Mouse (Mus musculus) Patski (cell line): ENCODE measurements around the gene Scarb1. TPM values are rescaled to one million over a fixed set of nuclear protein-coding genes. Genes with fewer than 3 reads are reported as not detected.

Experiments
- ATAC-seq: fragments of 100-300 bp; one replicate; pipeline ENCODE4 v1.8.0; 2021
- CTCF ChIA-PET: fragments of 350-600 bp; sonication (Branson Sonifier 250); formaldehyde crosslinking; loops from one replicate; lab custom pipeline; 2022; ENCODE audit warnings: inconsistent platforms; lab: Charles Lee
- POLR2A ChIA-PET: fragments of 350-600 bp; sonication (Branson Sonifier 250); formaldehyde crosslinking; loops from one replicate; lab custom pipeline; 2022; ENCODE audit warnings: antibody characterized with exemption, inconsistent platforms; lab: Charles Lee
- DNase-seq: peaks from one replicate; pipeline ENCODE4 v3.0.0-alpha.2; 2011; ENCODE audit warnings: low read depth, low spot score
- H3K27me3 ChIP-seq: fragments of 371-371 bp; one replicate; pipeline ENCODE4 v1.5.1; 2021
- CTCF ChIP-seq: fragments of 100-300 bp; IDR thresholded peaks from one replicate; pipeline ENCODE4 v1.5.1; 2021
- in situ Hi-C: fragments of 300-500 bp; cut with MboI; formaldehyde crosslinking; loops from 3 replicates; pipeline ENCODE4 v1.11.1; 2018; ENCODE audit warnings: low pct_unique_long_range_greater_than_20kb, mixed read lengths
- polyA plus RNA-seq: library from polyadenylated mRNA; unstranded; gene quantifications from one replicate; pipeline ENCODE4 v1.2.3, GENCODE M21; 2021

Gene Scarb1
- polyA plus RNA-seq, 1 experiment from 2014 or later = 59.7 TPM

GRCm38 (mm10) chr5:125325285-125325684 is 15.6 kb downstream of the Scarb1 start:
- in situ Hi-C loops = no loop called here
- ChIA-PET POLR2A (interaction anchor here (1.1 kb wide), 2 partner anchors 15 to 19 kb away, joined by 3 read pairs; no protein-coding TSS in a partner anchor), CTCF (interaction anchor here (1.0 kb wide), 1 partner anchor 12 kb away, joined by 4 read pairs; no protein-coding TSS in a partner anchor)
- no peak for TF ChIP-seq CTCF
- no peak for ATAC-seq
- no peak for DNase-seq
- no peaks in the 10 kb centered on the region for H3K27me3 ChIP-seq

- ATAC-seq = no peak
- ChIA-PET CTCF (no interaction called here), POLR2A (no interaction called here)
- in situ Hi-C loops = no loop called here
- DNase-seq = no peak
- no peak for TF ChIP-seq CTCF
- H3K27me3 ChIP-seq = no peaks in the 10 kb centered on the region
These were observed 16.9 kb downstream of the Scarb1 start for GRCm38 (mm10) chr5:125323939-125324480.

GRCm38 (mm10) chr5:125323128-125323527 is 17.8 kb downstream of the Scarb1 start:
- DNase-seq (no peak), ATAC-seq (no peak)
- ChIA-PET CTCF (no interaction called here), POLR2A (interaction anchor here (0.7 kb wide), 1 partner anchor 994 kb away, joined by 7 read pairs; no protein-coding TSS in a partner anchor)
- in situ Hi-C loops = no loop called here
- H3K27me3 ChIP-seq = no peaks in the 10 kb centered on the region
- no peak for TF ChIP-seq CTCF

GRCm38 (mm10) chr5:125321836-125322235 is 19.1 kb downstream of the Scarb1 start:
- in situ Hi-C loops = no loop called here

GRCm38 (mm10) chr5:125319057-125319800 is 21.7 kb downstream of the Scarb1 start:
- no peak for DNase-seq
- no peak for TF ChIP-seq CTCF
- no peaks in the 10 kb centered on the region for H3K27me3 ChIP-seq
- in situ Hi-C loops = no loop called here
- ATAC-seq = no peak
- ChIA-PET CTCF (interaction anchor here (1.6 kb wide), 1 partner anchor 32 kb away, joined by 3 read pairs; no protein-coding TSS in a partner anchor), POLR2A (no interaction called here)

More at GRCm38 (mm10) chr5:125321836-125322235, 19.1 kb downstream of the Scarb1 start:
- H3K27me3 ChIP-seq = no peaks in the 10 kb centered on the region
- no peak for DNase-seq
- ChIA-PET CTCF (interaction anchor here (1.5 kb wide), 1 partner anchor 26 kb away, joined by 3 read pairs; no protein-coding TSS in a partner anchor), POLR2A (no interaction called here)
- no peak for TF ChIP-seq CTCF
- no peak for ATAC-seq

GRCm38 (mm10) chr5:125317953-125318352 is 22.9 kb downstream of the Scarb1 start:
- POLR2A ChIA-PET = no interaction called here
- CTCF ChIA-PET = interaction anchor here (1.6 kb wide), 1 partner anchor 31 kb away, joined by 3 read pairs; no protein-coding TSS in a partner anchor
- DNase-seq (no peak), ATAC-seq (no peak)
- no peaks in the 10 kb centered on the region for H3K27me3 ChIP-seq
- TF ChIP-seq CTCF = no peak
- in situ Hi-C loops = no loop called here

- ChIA-PET CTCF (no interaction called here), POLR2A (no interaction called here)
- no peaks in the 10 kb centered on the region for H3K27me3 ChIP-seq
- no peak for DNase-seq
- TF ChIP-seq CTCF = no peak
- ATAC-seq = no peak
- in situ Hi-C loops = no loop called here
These were observed 23.6 kb downstream of the Scarb1 start for GRCm38 (mm10) chr5:125317296-125317695.

GRCm38 (mm10) chr5:125316771-125317170 is 24.1 kb downstream of the Scarb1 start:
- in situ Hi-C loops = no loop called here
- no peak for ATAC-seq
- TF ChIP-seq CTCF = no peak
- H3K27me3 ChIP-seq = no peaks in the 10 kb centered on the region
- CTCF ChIA-PET = no interaction called here
- DNase-seq = no peak
- POLR2A ChIA-PET = no interaction called here

GRCm38 (mm10) chr5:125315110-125315509 is 25.8 kb downstream of the Scarb1 start:
- ATAC-seq = no peak
- POLR2A ChIA-PET = interaction anchor here (1.0 kb wide), 1 partner anchor 43 kb away, joined by 3 read pairs; no protein-coding TSS in a partner anchor
- DNase-seq = no peak
- H3K27me3 ChIP-seq = no peaks in the 10 kb centered on the region
- TF ChIP-seq CTCF = no peak
- CTCF ChIA-PET = interaction anchor here (1.0 to 1.5 kb wide), 2 partner anchors 19 to 37 kb away, joined by 3 to 4 read pairs; no protein-coding TSS in a partner anchor
- in situ Hi-C loops = no loop called here

GRCm38 (mm10) chr5:125313991-125314390 is 26.9 kb downstream of the Scarb1 start:
- no peaks in the 10 kb centered on the region for H3K27me3 ChIP-seq
- in situ Hi-C loops = no loop called here
- DNase-seq = no peak
- ATAC-seq = no peak
- TF ChIP-seq CTCF = no peak
- ChIA-PET POLR2A (interaction anchor here (0.6 to 1.0 kb wide), 2 partner anchors 19 to 42 kb away, joined by 3 to 4 read pairs; no protein-coding TSS in a partner anchor), CTCF (interaction anchor here (1.0 to 1.5 kb wide), 3 partner anchors 12 to 36 kb away, joined by 3 to 4 read pairs (median 4); no protein-coding TSS in a partner anchor)
